Mouse (Mus musculus): Measurements from ENCODE around the gene Prdm2. TPM values are rescaled to one million over a fixed set of nuclear protein-coding genes. Genes with fewer than 3 reads are reported as not detected.
A peak's percentile ranks its signal among the peaks of the same experiment; 100 is the strongest.

The Prdm2 gene
- polyA plus RNA-seq (2015; fragmentation: Nextera tagmentation; extraction: Ambion mirVana): 16.5 TPM in 2 replicates

- H3K9me3 ChIP-seq: no peaks in the 10 kb centered on the region
- H3K27ac ChIP-seq: peak within 1 kb of the TSS; percentile 93
- H3K4me1 ChIP-seq: peaks cover 25% of the 10 kb centered on the region
- H3K4me2 ChIP-seq: peak within 1 kb of the TSS; percentile 68
- 2% methylated on average over 82 of the region's 96 CpGs for WGBS
- peak; percentile 85 for ATAC-seq (replicated peaks)
- peak within 1 kb of the TSS; percentile 91 for H3K4me3 ChIP-seq
- no peaks in the 10 kb centered on the region for H3K36me3 ChIP-seq (replicated peaks)
- H3K9ac ChIP-seq: peak within 1 kb of the TSS; percentile 88
- no peaks in the 10 kb centered on the region for H3K27me3 ChIP-seq (replicated peaks)
Observed at GRCm38 (mm10) chr4:143212341-143213174, at the start of gene Prdm2. Prdm2 (minus strand) TSS chr4:143212995.

DNA sequence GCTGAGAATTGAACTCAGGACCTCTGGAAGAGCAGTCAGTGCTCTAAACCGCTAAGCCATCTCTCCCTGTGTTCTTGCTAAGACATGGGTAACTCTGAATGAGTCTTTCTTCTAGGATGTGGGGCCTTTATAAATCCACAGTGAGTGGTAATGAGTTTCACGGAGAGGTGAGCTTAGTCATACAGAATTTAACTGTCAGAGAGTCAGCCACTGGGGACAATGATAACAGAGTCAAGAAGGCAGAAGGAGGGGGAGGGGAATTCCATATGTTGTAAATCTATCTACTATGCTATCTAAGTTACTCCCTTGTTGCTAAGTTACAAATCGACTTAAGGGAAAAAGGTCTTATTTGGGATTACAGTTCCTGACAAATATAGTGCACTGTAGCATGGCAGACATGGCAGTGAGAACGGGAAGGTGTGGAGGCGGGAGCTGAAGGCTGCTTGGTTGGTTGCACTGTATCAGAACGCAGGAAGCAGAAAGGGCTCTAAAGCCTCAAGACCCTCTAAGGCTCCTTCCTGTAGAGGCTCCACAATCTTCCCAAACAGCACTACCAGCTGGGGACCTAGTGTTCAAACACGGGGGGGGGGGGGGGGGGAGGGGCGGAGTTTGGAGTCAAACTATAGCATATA, 47.0 kb upstream of the Prdm2 start:
- Histone ChIP-seq H3K36me3 (replicated peaks) (no peaks in the 10 kb centered on the region), H3K4me2 (no peak overlapping the region), H3K27me3 (replicated peaks) (no peaks in the 10 kb centered on the region), H3K4me1 (0 out of 2 replicates have a peak, but pooled peaks cover 2% of the 10 kb centered on the region), H3K4me3 (no peak overlapping the region), H3K27ac (no peak overlapping the region), H3K9ac (no peak overlapping the region), H3K9me3 (no peaks in the 10 kb centered on the region)
- peak; percentile 75 for ATAC-seq (replicated peaks)
- 54% methylated on average over 8 of the region's 8 CpGs for WGBS

DNA sequence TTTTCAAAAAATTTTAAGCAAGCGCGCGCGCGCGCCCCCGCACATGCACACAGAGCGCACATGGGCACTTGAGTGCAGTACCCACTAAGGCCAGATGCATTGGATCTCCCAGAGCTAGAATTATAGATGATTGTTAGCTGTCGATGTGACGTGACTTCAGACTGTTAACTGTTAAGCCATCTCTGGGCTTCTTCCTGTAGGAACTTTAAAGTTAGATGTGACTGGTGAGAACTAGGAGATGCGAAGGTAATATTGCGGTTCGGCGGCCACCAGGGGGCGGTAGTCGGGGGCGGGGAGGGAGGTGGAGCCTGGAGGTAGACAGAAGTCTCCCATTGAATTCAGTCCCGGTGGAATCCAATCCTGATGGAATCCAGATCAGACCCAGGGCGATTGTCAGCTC, 45.7 kb upstream of the Prdm2 start:
- Histone ChIP-seq H3K9me3 (no peaks in the 10 kb centered on the region), H3K27me3 (replicated peaks) (no peaks in the 10 kb centered on the region), H3K4me2 (peak overlapping the region; percentile 33), H3K4me3 (no peak overlapping the region), H3K4me1 (0 out of 2 replicates have a peak, but pooled peaks cover 2% of the 10 kb centered on the region), H3K9ac (no peak overlapping the region), H3K36me3 (replicated peaks) (no peaks in the 10 kb centered on the region), H3K27ac (no peak overlapping the region)
- ATAC-seq (replicated peaks): 0 out of 2 replicates have a peak, but pooled peaks have one; percentile 30
- WGBS: 39% methylated on average over 19 of the region's 19 CpGs

GRCm38 (mm10) chr4:143257971-143258370, 45.2 kb upstream of the Prdm2 start:
- WGBS: 56% methylated on average over 6 of the region's 6 CpGs
- no peak overlapping the region for H3K9ac ChIP-seq
- no peaks in the 10 kb centered on the region for H3K27me3 ChIP-seq (replicated peaks)
- H3K27ac ChIP-seq: no peak overlapping the region
- no peak for ATAC-seq (replicated peaks)
- H3K4me2 ChIP-seq: no peak overlapping the region
- H3K4me1 ChIP-seq: 0 out of 2 replicates have a peak, but pooled peaks cover 2% of the 10 kb centered on the region
- H3K9me3 ChIP-seq: no peaks in the 10 kb centered on the region
- H3K4me3 ChIP-seq: no peak overlapping the region
- no peaks in the 10 kb centered on the region for H3K36me3 ChIP-seq (replicated peaks)

- no peak overlapping the region for H3K4me2 ChIP-seq
- H3K27me3 ChIP-seq (replicated peaks): no peaks in the 10 kb centered on the region
- no peaks in the 10 kb centered on the region for H3K9me3 ChIP-seq
- no peak overlapping the region for H3K4me3 ChIP-seq
- H3K4me1 ChIP-seq: 0 out of 2 replicates have a peak, but pooled peaks cover 2% of the 10 kb centered on the region
- H3K9ac ChIP-seq: no peak overlapping the region
- whole genome bisulfite sequencing: 84% methylated on average over 8 of the region's 8 CpGs
- no peaks in the 10 kb centered on the region for H3K36me3 ChIP-seq (replicated peaks)
- no peak for ATAC-seq (replicated peaks)
- H3K27ac ChIP-seq: no peak overlapping the region
Observed at GRCm38 (mm10) chr4:143255541-143255940, 42.7 kb upstream of the Prdm2 start.

DNA sequence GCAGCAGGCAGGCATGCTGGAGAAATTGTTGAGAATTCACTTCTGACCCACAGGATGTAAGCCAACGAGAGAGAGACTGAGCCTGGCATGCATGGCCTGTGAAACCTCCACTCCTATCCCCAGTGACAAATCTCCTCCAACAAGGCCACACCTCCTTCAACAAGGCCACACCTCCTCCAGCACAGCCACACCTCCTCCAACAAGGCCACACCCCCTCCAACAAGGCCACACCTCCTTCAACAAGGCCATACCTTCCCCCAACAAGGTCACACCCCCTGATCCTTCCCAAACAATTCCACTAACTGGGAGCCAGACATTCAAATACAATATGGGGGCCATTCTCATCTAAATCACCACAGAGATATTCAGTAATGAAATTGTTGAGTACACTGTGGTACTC, 40.6 kb upstream of the Prdm2 start:
- no peak overlapping the region for H3K9ac ChIP-seq
- H3K4me2 ChIP-seq: no peak overlapping the region
- H3K4me1 ChIP-seq: 0 out of 2 replicates have a peak, but pooled peaks cover under 1% of the 10 kb centered on the region
- no peak overlapping the region for H3K27ac ChIP-seq
- H3K36me3 ChIP-seq (replicated peaks): no peaks in the 10 kb centered on the region
- 89% methylated on average over 1 of the region's 1 CpGs for WGBS
- no peak overlapping the region for H3K4me3 ChIP-seq
- H3K9me3 ChIP-seq: no peaks in the 10 kb centered on the region
- no peak for ATAC-seq (replicated peaks)
- H3K27me3 ChIP-seq (replicated peaks): no peaks in the 10 kb centered on the region

- Histone ChIP-seq H3K4me1 (no peaks in the 10 kb centered on the region), H3K27me3 (replicated peaks) (no peaks in the 10 kb centered on the region)
- WGBS: 77% methylated on average over 5 of the region's 5 CpGs
Observed at GRCm38 (mm10) chr4:143248050-143248449, 35.3 kb upstream of the Prdm2 start.

DNA sequence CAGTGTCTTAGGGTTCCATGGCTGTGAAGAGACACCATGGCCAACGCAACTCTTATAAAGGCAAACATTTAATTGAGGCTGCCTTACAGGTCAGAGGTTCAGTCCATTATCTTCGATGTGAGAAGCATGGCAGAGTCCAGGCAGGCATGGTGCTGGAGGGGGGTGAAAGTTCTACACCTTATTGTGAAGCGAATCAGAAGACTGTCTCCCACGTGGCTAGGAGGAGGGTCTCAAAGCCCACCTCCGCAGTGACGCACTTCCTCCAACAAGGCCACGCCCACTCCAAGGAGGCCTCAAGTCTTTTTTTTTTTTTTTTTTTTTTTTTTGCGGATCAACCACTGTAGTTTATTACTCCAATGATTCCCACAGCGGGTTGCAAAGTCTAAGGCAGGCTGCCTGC, 28.5 kb upstream of the Prdm2 start:
- WGBS: 82% methylated on average over 9 of the region's 9 CpGs
- Histone ChIP-seq H3K9ac (no peak overlapping the region), H3K4me3 (no peak overlapping the region), H3K4me1 (peaks cover 3% of the 10 kb centered on the region; the same call in 1 of the 2 replicates), H3K36me3 (replicated peaks) (no peaks in the 10 kb centered on the region), H3K9me3 (no peaks in the 10 kb centered on the region), H3K27ac (no peak overlapping the region), H3K27me3 (replicated peaks) (no peaks in the 10 kb centered on the region), H3K4me2 (no peak overlapping the region)
- ATAC-seq (replicated peaks): no peak

More at GRCm38 (mm10) chr4:143248050-143248449, 35.3 kb upstream of the Prdm2 start:
- Histone ChIP-seq H3K9ac (no peak overlapping the region), H3K4me2 (no peak overlapping the region), H3K4me3 (no peak overlapping the region), H3K9me3 (no peaks in the 10 kb centered on the region), H3K36me3 (replicated peaks) (no peaks in the 10 kb centered on the region), H3K27ac (no peak overlapping the region)
- no peak for ATAC-seq (replicated peaks)

DNA sequence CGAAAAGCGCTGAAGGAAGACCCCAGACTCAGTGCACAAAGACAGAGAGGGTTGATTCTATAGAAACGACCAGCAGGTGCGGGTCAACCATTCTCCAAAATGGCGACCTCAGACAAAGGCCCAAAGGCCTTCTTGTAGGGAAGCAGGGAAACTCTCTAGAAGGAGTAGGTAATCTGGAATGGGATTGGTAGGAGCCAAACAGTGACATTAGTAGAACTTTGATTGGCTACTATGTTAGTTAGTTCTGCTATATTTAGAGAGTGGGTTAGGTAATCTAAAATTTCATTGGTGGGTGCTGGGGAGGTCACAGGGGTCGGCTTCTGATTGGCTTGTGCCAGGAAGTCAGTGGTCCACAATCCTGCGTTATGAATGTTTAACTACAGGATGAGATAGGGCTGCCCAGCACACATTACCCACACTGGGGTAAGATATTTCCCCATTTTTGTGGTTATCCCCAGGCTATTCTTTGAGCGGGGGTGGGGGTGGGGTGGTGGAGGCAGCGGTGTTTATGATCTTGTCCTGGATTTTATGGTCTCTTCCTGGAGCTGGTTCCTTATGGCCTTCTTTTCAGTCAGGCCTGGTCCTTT, 26.9 kb upstream of the Prdm2 start:
- no peak overlapping the region for H3K9ac ChIP-seq
- H3K9me3 ChIP-seq: no peaks in the 10 kb centered on the region
- no peak overlapping the region for H3K27ac ChIP-seq
- H3K4me2 ChIP-seq: no peak overlapping the region
- no peak overlapping the region for H3K4me3 ChIP-seq
- no peaks in the 10 kb centered on the region for H3K27me3 ChIP-seq (replicated peaks)
- H3K36me3 ChIP-seq (replicated peaks): no peaks in the 10 kb centered on the region
- 93% methylated on average over 9 of the region's 9 CpGs for WGBS
- H3K4me1 ChIP-seq: peaks cover 3% of the 10 kb centered on the region; the same call in 1 of the 2 replicates
- ATAC-seq (replicated peaks): no peak

DNA sequence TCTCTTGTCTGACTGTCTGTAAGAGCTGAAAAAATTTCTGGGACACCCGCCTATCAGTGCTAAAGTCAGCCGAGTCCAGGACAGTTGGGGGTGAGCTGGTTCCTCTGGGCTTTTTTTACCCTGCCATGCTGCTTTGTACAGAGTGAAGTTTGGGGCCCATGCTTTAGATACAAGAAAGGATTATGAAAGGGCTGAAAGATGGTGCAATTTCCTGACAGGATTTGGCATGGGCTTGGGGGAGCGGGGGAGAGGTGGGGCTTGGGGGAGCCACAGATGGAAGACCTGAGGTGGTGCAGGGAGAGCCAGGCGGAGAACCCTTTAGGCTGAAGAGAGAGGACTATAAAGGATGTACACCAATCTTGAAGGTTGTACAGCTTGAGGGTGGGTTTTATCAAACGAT, 26.3 kb upstream of the Prdm2 start:
- WGBS: 95% methylated on average over 5 of the region's 5 CpGs

DNA sequence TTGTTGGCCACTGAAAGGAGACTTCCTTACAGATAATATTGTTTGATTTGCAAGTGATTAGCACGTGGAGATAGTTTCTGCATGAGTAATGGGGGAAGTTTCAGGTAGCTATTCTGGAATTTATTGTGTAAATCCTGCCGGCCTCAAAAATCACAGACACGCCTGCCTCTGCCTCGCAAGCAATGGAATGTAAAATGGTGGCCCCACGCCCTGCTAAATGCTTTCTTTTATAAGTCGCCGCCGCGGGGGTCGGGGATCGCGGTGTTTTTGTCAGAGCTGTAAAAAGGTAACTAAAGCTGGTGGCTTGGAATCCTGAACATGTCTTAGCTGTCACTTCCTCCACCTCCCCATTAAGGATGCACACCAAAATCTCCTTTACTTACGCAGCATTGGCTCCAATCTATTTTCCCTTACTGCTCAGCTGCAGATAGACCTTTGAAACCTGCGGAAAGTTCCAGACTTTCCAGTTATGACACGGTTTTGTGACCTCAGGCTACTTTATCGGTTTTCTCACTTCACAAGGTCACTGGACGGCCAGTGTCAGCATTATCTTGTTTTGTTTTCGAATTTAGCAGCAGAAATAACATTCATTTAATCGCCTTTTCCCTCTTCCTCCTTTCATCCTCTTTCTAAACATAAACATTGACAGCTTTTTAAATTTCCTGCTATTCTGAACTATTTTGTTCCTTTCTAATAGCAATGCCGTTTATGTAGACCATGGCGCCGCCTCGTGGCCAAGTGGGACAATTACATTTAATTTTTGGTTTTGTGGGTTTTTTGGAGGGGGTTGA, 25.6 kb upstream of the Prdm2 start:
- H3K4me3 ChIP-seq: no peak overlapping the region
- H3K4me2 ChIP-seq: peak overlapping the region; percentile 27; the same call in 1 of the 2 replicates
- no peak overlapping the region for H3K27ac ChIP-seq
- no peaks in the 10 kb centered on the region for H3K36me3 ChIP-seq (replicated peaks)
- ATAC-seq (replicated peaks): no peak
- H3K27me3 ChIP-seq (replicated peaks): no peaks in the 10 kb centered on the region
- WGBS: 28% methylated on average over 23 of the region's 23 CpGs
- H3K9me3 ChIP-seq: no peaks in the 10 kb centered on the region
- H3K9ac ChIP-seq: no peak overlapping the region
- H3K4me1 ChIP-seq: peaks cover 3% of the 10 kb centered on the region; the same call in 1 of the 2 replicates

More for the DNA sequence above, 26.3 kb upstream of the Prdm2 start:
- no peak overlapping the region for H3K4me2 ChIP-seq
- no peak; the same call in 1 of the 2 replicates for ATAC-seq (replicated peaks)
- peaks cover 3% of the 10 kb centered on the region; the same call in 1 of the 2 replicates for H3K4me1 ChIP-seq
- no peak overlapping the region for H3K4me3 ChIP-seq
- H3K27ac ChIP-seq: no peak overlapping the region
- no peaks in the 10 kb centered on the region for H3K27me3 ChIP-seq (replicated peaks)
- no peak overlapping the region for H3K9ac ChIP-seq
- no peaks in the 10 kb centered on the region for H3K9me3 ChIP-seq
- H3K36me3 ChIP-seq (replicated peaks): no peaks in the 10 kb centered on the region
